Mouse (Mus musculus): ENCODE measurements around the gene Nedd9. TPM values are rescaled to one million over a fixed set of nuclear protein-coding genes. Genes with fewer than 3 reads are reported as not detected.

Gene Nedd9
- polyA plus RNA-seq, 1 experiment from 2014 or later = 27.7 TPM

GRCm38 (mm10) chr13:41482408-41483011 is 4.7 kb downstream of the Nedd9 start:
- ATAC-seq (no peak), DNase-seq (ENCODE audit: low spot score) (no peak)
- WGBS = 17% methylated on average over 3 of the region's 3 CpGs

GRCm38 (mm10) chr13:41479737-41480435 is 7.3 kb downstream of the Nedd9 start:
- Histone ChIP-seq H3K9ac (ENCODE audit: low read length) (no peak overlapping the region), H3K36me3 (ENCODE audit: control insufficient read depth, insufficient read depth, low read length) (no peaks in the 10 kb centered on the region), H3K27me3 (replicated peaks; ENCODE audit: control insufficient read depth, insufficient read depth, low read length) (no peaks in the 10 kb centered on the region), H3K4me1 (ENCODE audit: control insufficient read depth, insufficient read depth, low read length) (no peaks in the 10 kb centered on the region), H3K9me3 (replicated peaks; ENCODE audit: control insufficient read depth, low read length) (no peaks in the 10 kb centered on the region), H3K27ac (ENCODE audit: low read depth, low read length) (no peak overlapping the region), H3K4me3 (ENCODE audit: low read depth, low read length) (no peak overlapping the region), H3K4me2 (ENCODE audit: low read length) (no peak overlapping the region)
- 76% methylated on average over 14 of the region's 15 CpGs for WGBS
- DNase-seq (ENCODE audit: low spot score) = no peak
- ATAC-seq = no peak

More at GRCm38 (mm10) chr13:41482408-41483011, 4.7 kb downstream of the Nedd9 start:
- Histone ChIP-seq H3K27ac (ENCODE audit: low read depth, low read length) (no peak overlapping the region), H3K36me3 (ENCODE audit: control insufficient read depth, insufficient read depth, low read length) (no peaks in the 10 kb centered on the region), H3K4me1 (ENCODE audit: control insufficient read depth, insufficient read depth, low read length) (no peaks in the 10 kb centered on the region), H3K9ac (ENCODE audit: low read length) (no peak overlapping the region), H3K4me2 (ENCODE audit: low read length) (no peak overlapping the region), H3K9me3 (replicated peaks; ENCODE audit: control insufficient read depth, low read length) (no peaks in the 10 kb centered on the region), H3K27me3 (replicated peaks; ENCODE audit: control insufficient read depth, insufficient read depth, low read length) (no peaks in the 10 kb centered on the region), H3K4me3 (ENCODE audit: low read depth, low read length) (no peak overlapping the region)

- no peaks in the 10 kb centered on the region for H3K36me3 ChIP-seq (ENCODE audit: control insufficient read depth, insufficient read depth, low read length)
- no peak for DNase-seq (ENCODE audit: low spot score)
- no peak overlapping the region for H3K9ac ChIP-seq (ENCODE audit: low read length)
- no peak overlapping the region for H3K4me2 ChIP-seq (ENCODE audit: low read length)
- no peak for ATAC-seq
- H3K4me3 ChIP-seq (ENCODE audit: low read depth, low read length) = no peak overlapping the region
- no peaks in the 10 kb centered on the region for H3K27me3 ChIP-seq (replicated peaks; ENCODE audit: control insufficient read depth, insufficient read depth, low read length)
- no peaks in the 10 kb centered on the region for H3K4me1 ChIP-seq (ENCODE audit: control insufficient read depth, insufficient read depth, low read length)
- WGBS = 42% methylated on average over 4 of the region's 4 CpGs
- no peaks in the 10 kb centered on the region for H3K9me3 ChIP-seq (replicated peaks; ENCODE audit: control insufficient read depth, low read length)
- no peak overlapping the region for H3K27ac ChIP-seq (ENCODE audit: low read depth, low read length)
Measured at GRCm38 (mm10) chr13:41476216-41476615, 10.9 kb downstream of the Nedd9 start.

- ATAC-seq (no peak), DNase-seq (ENCODE audit: low spot score) (no peak)
- WGBS = 90% methylated on average over 5 of the region's 5 CpGs
- Histone ChIP-seq H3K9ac (ENCODE audit: low read length) (no peak overlapping the region), H3K9me3 (replicated peaks; ENCODE audit: control insufficient read depth, low read length) (no peaks in the 10 kb centered on the region), H3K4me2 (ENCODE audit: low read length) (no peak overlapping the region), H3K4me1 (ENCODE audit: control insufficient read depth, insufficient read depth, low read length) (no peaks in the 10 kb centered on the region), H3K27me3 (replicated peaks; ENCODE audit: control insufficient read depth, insufficient read depth, low read length) (no peaks in the 10 kb centered on the region), H3K27ac (ENCODE audit: low read depth, low read length) (no peak overlapping the region), H3K4me3 (ENCODE audit: low read depth, low read length) (no peak overlapping the region), H3K36me3 (ENCODE audit: control insufficient read depth, insufficient read depth, low read length) (no peaks in the 10 kb centered on the region)
Measured at GRCm38 (mm10) chr13:41474365-41474764, 12.8 kb downstream of the Nedd9 start.

GRCm38 (mm10) chr13:41473504-41473903 is 13.7 kb downstream of the Nedd9 start:
- DNase-seq (ENCODE audit: low spot score) (no peak), ATAC-seq (no peak)
- Histone ChIP-seq H3K9ac (ENCODE audit: low read length) (no peak overlapping the region), H3K36me3 (ENCODE audit: control insufficient read depth, insufficient read depth, low read length) (no peaks in the 10 kb centered on the region), H3K4me3 (ENCODE audit: low read depth, low read length) (no peak overlapping the region), H3K27ac (ENCODE audit: low read depth, low read length) (no peak overlapping the region), H3K27me3 (replicated peaks; ENCODE audit: control insufficient read depth, insufficient read depth, low read length) (no peaks in the 10 kb centered on the region), H3K9me3 (replicated peaks; ENCODE audit: control insufficient read depth, low read length) (no peaks in the 10 kb centered on the region), H3K4me1 (ENCODE audit: control insufficient read depth, insufficient read depth, low read length) (no peaks in the 10 kb centered on the region), H3K4me2 (ENCODE audit: low read length) (no peak overlapping the region)
- 90% methylated on average over 4 of the region's 4 CpGs for WGBS

- H3K36me3 ChIP-seq (ENCODE audit: control insufficient read depth, insufficient read depth, low read length) = no peaks in the 10 kb centered on the region
- ATAC-seq = no peak
- no peaks in the 10 kb centered on the region for H3K27me3 ChIP-seq (replicated peaks; ENCODE audit: control insufficient read depth, insufficient read depth, low read length)
- H3K4me3 ChIP-seq (ENCODE audit: low read depth, low read length) = no peak overlapping the region
- H3K9me3 ChIP-seq (replicated peaks; ENCODE audit: control insufficient read depth, low read length) = no peaks in the 10 kb centered on the region
- 80% methylated on average over 5 of the region's 5 CpGs for WGBS
- H3K9ac ChIP-seq (ENCODE audit: low read length) = no peak overlapping the region
- no peak overlapping the region for H3K27ac ChIP-seq (ENCODE audit: low read depth, low read length)
- no peak overlapping the region for H3K4me2 ChIP-seq (ENCODE audit: low read length)
- DNase-seq (ENCODE audit: low spot score) = no peak
- no peaks in the 10 kb centered on the region for H3K4me1 ChIP-seq (ENCODE audit: control insufficient read depth, insufficient read depth, low read length)
Measured at GRCm38 (mm10) chr13:41472878-41473424, 14.2 kb downstream of the Nedd9 start.

- Histone ChIP-seq H3K9ac (ENCODE audit: low read length) (no peak overlapping the region), H3K27ac (ENCODE audit: low read depth, low read length) (no peak overlapping the region), H3K27me3 (replicated peaks; ENCODE audit: control insufficient read depth, insufficient read depth, low read length) (no peaks in the 10 kb centered on the region), H3K4me1 (ENCODE audit: control insufficient read depth, insufficient read depth, low read length) (no peaks in the 10 kb centered on the region), H3K36me3 (ENCODE audit: control insufficient read depth, insufficient read depth, low read length) (no peaks in the 10 kb centered on the region), H3K4me3 (ENCODE audit: low read depth, low read length) (no peak overlapping the region), H3K9me3 (replicated peaks; ENCODE audit: control insufficient read depth, low read length) (no peaks in the 10 kb centered on the region), H3K4me2 (ENCODE audit: low read length) (no peak overlapping the region)
- ATAC-seq = no peak
- DNase-seq (ENCODE audit: low spot score) = no peak
- 83% methylated on average over 5 of the region's 5 CpGs for WGBS
Measured at GRCm38 (mm10) chr13:41468277-41468676, 18.9 kb downstream of the Nedd9 start.

GRCm38 (mm10) chr13:41467036-41467435 is 20.1 kb downstream of the Nedd9 start:
- H3K9me3 ChIP-seq (replicated peaks; ENCODE audit: control insufficient read depth, low read length) = no peaks in the 10 kb centered on the region
- no peak overlapping the region for H3K27ac ChIP-seq (ENCODE audit: low read depth, low read length)
- no peak for DNase-seq (ENCODE audit: low spot score)
- no peaks in the 10 kb centered on the region for H3K4me1 ChIP-seq (ENCODE audit: control insufficient read depth, insufficient read depth, low read length)
- H3K36me3 ChIP-seq (ENCODE audit: control insufficient read depth, insufficient read depth, low read length) = no peaks in the 10 kb centered on the region
- H3K4me2 ChIP-seq (ENCODE audit: low read length) = no peak overlapping the region
- no peak for ATAC-seq
- H3K4me3 ChIP-seq (ENCODE audit: low read depth, low read length) = no peak overlapping the region
- no peaks in the 10 kb centered on the region for H3K27me3 ChIP-seq (replicated peaks; ENCODE audit: control insufficient read depth, insufficient read depth, low read length)
- H3K9ac ChIP-seq (ENCODE audit: low read length) = no peak overlapping the region
- 93% methylated on average over 2 of the region's 2 CpGs for WGBS

- Histone ChIP-seq H3K4me1 (ENCODE audit: control insufficient read depth, insufficient read depth, low read length) (no peaks in the 10 kb centered on the region), H3K4me2 (ENCODE audit: low read length) (no peak overlapping the region), H3K27me3 (replicated peaks; ENCODE audit: control insufficient read depth, insufficient read depth, low read length) (no peaks in the 10 kb centered on the region), H3K4me3 (ENCODE audit: low read depth, low read length) (no peak overlapping the region), H3K9ac (ENCODE audit: low read length) (no peak overlapping the region), H3K36me3 (ENCODE audit: control insufficient read depth, insufficient read depth, low read length) (no peaks in the 10 kb centered on the region), H3K27ac (ENCODE audit: low read depth, low read length) (no peak overlapping the region), H3K9me3 (replicated peaks; ENCODE audit: control insufficient read depth, low read length) (no peaks in the 10 kb centered on the region)
- DNase-seq (ENCODE audit: low spot score) (no peak), ATAC-seq (no peak)
- 90% methylated on average over 4 of the region's 4 CpGs for WGBS
Measured at GRCm38 (mm10) chr13:41466616-41467015, 20.5 kb downstream of the Nedd9 start.
